Mouse (Mus musculus): ENCODE data around the gene Olfr47. TPM values are rescaled to one million over a fixed set of nuclear protein-coding genes. Genes with fewer than 3 reads are reported as not detected.
"Not testable (repeated sequence)": the region's sequence is repeated elsewhere in the genome, so short reads cannot be mapped to it uniquely, and the experiment has no call there.

Gene Olfr47
- not detected in 2 replicates for polyA plus RNA-seq (2015; fragmentation: Nextera tagmentation; extraction: Ambion mirVana)

DNA sequence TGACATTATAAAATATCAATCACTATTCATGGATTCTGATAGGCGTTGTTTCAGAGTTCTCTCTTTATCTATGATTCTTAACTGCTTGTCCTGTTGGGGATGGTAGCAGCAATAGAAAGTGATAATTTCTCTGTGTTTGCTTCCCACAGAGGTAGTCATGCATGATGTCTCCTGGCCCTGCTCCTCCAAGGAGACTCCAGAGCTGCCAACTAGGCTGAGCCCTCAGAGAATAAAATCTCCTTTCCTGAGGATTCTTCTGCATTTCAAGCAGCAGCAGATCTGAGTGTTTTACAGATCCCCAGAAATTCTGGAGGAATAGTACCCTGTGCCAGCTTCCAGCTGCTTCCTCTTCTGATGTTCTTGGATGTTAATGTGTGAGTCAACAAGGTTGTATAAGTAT is at the start of gene Olfr47:
TSS of gene Olfr47 (plus strand) at position 275 of the 400 bp plus-strand sequence.
- not testable (repeated sequence) for H3K4me1 ChIP-seq; H3K9me3 ChIP-seq; H3K36me3 ChIP-seq; ATAC-seq (ENCODE audit: insufficient number of reproducible peaks, low FRiP score, low TSS enrichment, low read depth); H3K9ac ChIP-seq; H3K27ac ChIP-seq; H3K4me2 ChIP-seq; H3K4me3 ChIP-seq; H3K27me3 ChIP-seq
- WGBS: 75% methylated on average over 1 of the region's 1 CpGs

DNA sequence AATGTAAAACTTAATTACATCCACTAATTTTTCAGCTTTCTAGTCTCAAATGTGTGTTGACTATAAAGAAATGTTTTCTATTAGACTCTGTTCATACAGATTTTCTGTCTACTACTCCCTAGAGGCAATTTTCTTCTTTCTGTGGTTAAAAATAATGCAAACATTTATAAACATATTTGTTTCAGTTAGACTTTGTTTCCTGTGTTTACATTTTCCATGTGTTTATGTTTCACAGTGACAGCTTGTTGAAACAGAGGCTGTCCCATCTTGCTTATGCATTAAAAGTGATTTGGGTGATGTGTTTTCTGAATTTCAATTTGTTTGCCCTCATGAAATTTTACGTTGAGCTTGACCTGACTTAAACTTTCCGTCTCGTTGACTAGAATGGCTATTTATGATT is 40.3 kb upstream of the Olfr47 start:
- Histone ChIP-seq H3K4me1 (no peaks in the 10 kb centered on the region), H3K36me3 (no peaks in the 10 kb centered on the region), H3K27me3 (no peaks in the 10 kb centered on the region), H3K4me3 (no peak overlapping the region), H3K27ac (no peak overlapping the region), H3K4me2 (no peak overlapping the region), H3K9ac (no peak overlapping the region), H3K9me3 (no peaks in the 10 kb centered on the region)
- no peak for ATAC-seq (ENCODE audit: insufficient number of reproducible peaks, low FRiP score, low TSS enrichment, low read depth)
- 82% methylated on average over 3 of the region's 3 CpGs for WGBS

DNA sequence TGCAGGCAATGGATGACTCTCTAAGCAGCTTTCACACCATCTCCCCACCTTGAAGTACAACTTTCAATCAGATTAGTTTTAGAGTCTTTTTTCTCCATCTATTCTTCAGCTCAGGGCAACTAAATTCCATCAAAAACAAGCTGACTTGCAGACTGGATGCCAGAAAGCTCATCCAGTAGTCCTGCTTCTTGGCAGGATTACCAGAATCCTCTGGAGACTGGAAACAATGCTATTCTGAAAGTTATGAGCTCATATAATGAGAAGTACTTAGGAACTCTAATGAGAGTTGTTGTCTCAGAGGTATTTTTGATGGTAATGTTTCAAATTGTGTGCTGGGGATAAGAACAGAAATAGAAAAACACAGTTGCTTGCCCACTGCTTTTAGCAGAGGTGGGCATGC is 34.5 kb upstream of the Olfr47 start, which contains the start of gene Olfr435:
TSS of gene Olfr435 (plus strand) at position 366 of the 400 bp plus-strand sequence.
- Histone ChIP-seq H3K4me1 (no peaks in the 10 kb centered on the region), H3K27me3 (no peaks in the 10 kb centered on the region), H3K4me3 (no peak within 1 kb of the TSS), H3K9ac (no peak within 1 kb of the TSS), H3K36me3 (no peaks in the 10 kb centered on the region), H3K4me2 (no peak within 1 kb of the TSS), H3K9me3 (no peaks in the 10 kb centered on the region), H3K27ac (no peak within 1 kb of the TSS)
- ATAC-seq (ENCODE audit: insufficient number of reproducible peaks, low FRiP score, low TSS enrichment, low read depth): no peak

DNA sequence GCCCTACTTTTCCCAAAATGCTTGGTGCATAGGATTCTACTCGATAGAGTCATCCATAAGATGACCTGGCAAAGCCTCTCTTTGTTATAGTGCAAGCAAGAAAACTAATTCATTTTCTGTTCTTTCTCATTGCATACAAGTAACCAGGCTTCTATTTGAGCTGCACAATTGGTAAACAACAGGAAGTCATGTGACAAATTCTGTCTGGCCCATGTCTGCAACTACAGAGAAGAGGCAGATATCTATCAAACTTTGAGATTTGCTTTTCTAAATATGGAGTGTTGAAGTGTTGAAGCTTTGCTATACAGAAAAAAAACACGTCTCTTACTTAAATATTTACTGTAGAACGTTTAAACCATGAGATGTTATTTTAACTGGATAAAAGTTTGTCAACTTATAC is 33.2 kb upstream of the Olfr47 start:
- no peaks in the 10 kb centered on the region for H3K9me3 ChIP-seq
- no peak overlapping the region for H3K27ac ChIP-seq
- no peaks in the 10 kb centered on the region for H3K4me1 ChIP-seq
- H3K4me2 ChIP-seq: no peak overlapping the region
- H3K36me3 ChIP-seq: no peaks in the 10 kb centered on the region
- no peak overlapping the region for H3K4me3 ChIP-seq
- H3K9ac ChIP-seq: no peak overlapping the region
- 80% methylated on average over 3 of the region's 3 CpGs for WGBS
- no peak for ATAC-seq (ENCODE audit: insufficient number of reproducible peaks, low FRiP score, low TSS enrichment, low read depth)
- H3K27me3 ChIP-seq: no peaks in the 10 kb centered on the region

DNA sequence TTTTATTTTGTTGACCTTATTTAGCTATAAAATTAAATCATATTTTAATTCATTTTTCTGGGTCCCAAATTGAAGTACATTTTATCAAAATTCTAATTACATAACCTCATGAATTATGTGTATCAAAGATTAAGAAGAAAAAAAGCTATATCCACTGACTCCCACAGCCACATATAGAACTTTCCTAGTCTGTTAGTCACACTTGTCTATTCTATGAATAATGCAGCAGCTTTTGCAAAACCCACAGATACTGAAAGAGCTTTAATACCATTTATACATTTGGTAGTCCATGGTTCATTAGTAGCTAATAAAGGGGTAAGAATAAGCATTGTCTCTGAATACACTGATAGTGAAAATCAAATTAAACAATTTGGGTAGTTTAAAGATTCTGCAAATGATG is 28.5 kb upstream of the Olfr47 start:
- Histone ChIP-seq H3K4me3 (no peak overlapping the region), H3K9me3 (no peaks in the 10 kb centered on the region), H3K9ac (no peak overlapping the region), H3K27me3 (no peaks in the 10 kb centered on the region), H3K36me3 (no peaks in the 10 kb centered on the region), H3K27ac (no peak overlapping the region), H3K4me2 (no peak overlapping the region), H3K4me1 (no peaks in the 10 kb centered on the region)
- ATAC-seq (ENCODE audit: insufficient number of reproducible peaks, low FRiP score, low TSS enrichment, low read depth): no peak

DNA sequence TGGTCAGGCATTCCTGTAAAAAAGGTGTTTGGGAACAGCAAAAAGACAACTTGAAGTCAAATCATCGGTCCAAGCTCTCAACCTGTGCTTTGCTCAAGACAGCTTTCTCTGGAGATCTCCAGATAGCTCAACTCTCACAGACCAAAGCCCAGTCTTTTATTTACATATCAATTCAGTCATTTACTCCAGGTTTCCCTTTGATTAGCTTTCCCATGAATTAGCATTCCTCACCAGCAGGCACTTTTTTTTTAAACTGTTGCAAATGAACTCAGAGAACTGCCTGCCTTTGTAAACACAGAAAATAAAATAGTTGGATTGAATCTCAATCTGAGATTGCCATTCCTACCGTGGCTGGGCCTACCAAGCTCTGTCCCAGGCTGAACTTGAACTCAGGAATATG is 26.0 kb upstream of the Olfr47 start:
- no peak for ATAC-seq (ENCODE audit: insufficient number of reproducible peaks, low FRiP score, low TSS enrichment, low read depth)
- no peaks in the 10 kb centered on the region for H3K9me3 ChIP-seq
- no peaks in the 10 kb centered on the region for H3K36me3 ChIP-seq
- no peak overlapping the region for H3K4me2 ChIP-seq
- 39% methylated on average over 2 of the region's 2 CpGs for WGBS
- no peak overlapping the region for H3K4me3 ChIP-seq
- H3K27me3 ChIP-seq: no peaks in the 10 kb centered on the region
- H3K4me1 ChIP-seq: no peaks in the 10 kb centered on the region
- no peak overlapping the region for H3K9ac ChIP-seq
- H3K27ac ChIP-seq: no peak overlapping the region

DNA sequence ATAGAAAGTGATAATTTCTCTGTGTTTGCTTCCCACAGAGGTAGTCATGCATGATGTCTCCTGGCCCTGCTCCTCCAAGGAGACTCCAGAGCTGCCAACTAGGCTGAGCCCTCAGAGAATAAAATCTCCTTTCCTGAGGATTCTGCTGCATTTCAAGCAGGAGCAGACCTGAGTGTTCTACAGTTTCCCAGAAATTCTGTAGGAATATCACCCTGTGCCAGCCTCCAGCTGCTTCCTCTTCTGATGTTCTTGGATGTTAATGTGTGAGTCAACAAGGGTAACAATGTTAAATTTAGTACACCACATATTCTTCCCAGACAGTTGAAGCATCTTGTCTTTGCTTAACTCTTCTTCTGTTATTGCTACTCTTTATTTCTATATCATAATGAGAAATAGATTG is 18.5 kb upstream of the Olfr47 start, which contains the start of gene Olfr434:
TSS of gene Olfr434 (plus strand) at position 149 of the 400 bp plus-strand sequence.
- H3K4me1 ChIP-seq; ATAC-seq (ENCODE audit: insufficient number of reproducible peaks, low FRiP score, low TSS enrichment, low read depth); H3K27ac ChIP-seq; H3K9ac ChIP-seq; H3K4me2 ChIP-seq; H3K4me3 ChIP-seq; H3K9me3 ChIP-seq; H3K27me3 ChIP-seq; H3K36me3 ChIP-seq: not testable (repeated sequence)

DNA sequence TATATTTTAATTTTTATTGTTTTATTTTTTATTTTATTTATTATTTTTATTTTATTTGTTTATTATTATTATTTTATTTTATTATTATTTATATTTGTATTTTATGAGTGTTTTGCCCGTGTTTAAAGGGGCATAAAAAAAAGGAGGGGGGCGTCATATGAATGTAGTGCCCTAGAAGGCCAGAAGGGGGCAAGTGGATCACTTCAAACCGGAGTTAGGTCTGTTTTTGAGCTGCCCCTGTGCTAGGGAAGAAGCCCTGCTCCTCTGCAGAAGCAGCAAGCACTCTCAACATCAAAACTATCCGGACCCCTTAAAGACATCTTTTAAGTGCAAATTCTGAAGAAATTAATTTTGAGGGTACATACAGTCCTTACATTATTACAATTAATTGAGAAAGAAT is 10.7 kb downstream of the Olfr47 start:
- no peak for ATAC-seq (ENCODE audit: insufficient number of reproducible peaks, low FRiP score, low TSS enrichment, low read depth)
- 6% methylated on average over 4 of the region's 4 CpGs for WGBS
- Histone ChIP-seq H3K4me2 (no peak overlapping the region), H3K27me3 (no peaks in the 10 kb centered on the region), H3K9ac (no peak overlapping the region), H3K4me3 (no peak overlapping the region), H3K27ac (no peak overlapping the region), H3K36me3 (no peaks in the 10 kb centered on the region), H3K9me3 (no peaks in the 10 kb centered on the region), H3K4me1 (no peaks in the 10 kb centered on the region)

DNA sequence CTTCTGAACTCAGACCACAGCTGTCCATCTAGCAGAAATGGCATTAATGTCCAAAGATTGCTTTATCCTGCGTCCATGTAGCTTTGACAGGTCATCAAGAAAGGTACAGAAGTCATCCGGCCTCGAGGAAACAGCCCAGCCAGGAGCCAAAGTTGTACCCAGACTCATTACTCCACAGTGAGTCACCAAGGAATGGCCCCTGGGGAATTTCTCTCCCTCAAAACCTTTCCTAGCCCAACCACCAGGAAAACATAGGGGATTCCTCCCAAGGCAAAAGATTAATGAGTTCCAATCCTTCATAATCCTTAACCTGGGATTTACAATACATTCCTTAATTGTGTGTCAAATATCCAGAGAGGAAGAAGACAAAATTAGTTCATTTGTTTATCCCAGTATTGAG is 16.1 kb downstream of the Olfr47 start:
- Histone ChIP-seq H3K36me3 (no peaks in the 10 kb centered on the region), H3K4me1 (no peaks in the 10 kb centered on the region), H3K9me3 (no peaks in the 10 kb centered on the region), H3K27me3 (no peaks in the 10 kb centered on the region), H3K4me2 (no peak overlapping the region), H3K4me3 (no peak overlapping the region), H3K9ac (no peak overlapping the region), H3K27ac (no peak overlapping the region)
- ATAC-seq (ENCODE audit: insufficient number of reproducible peaks, low FRiP score, low TSS enrichment, low read depth): no peak
- 40% methylated on average over 3 of the region's 3 CpGs for WGBS

DNA sequence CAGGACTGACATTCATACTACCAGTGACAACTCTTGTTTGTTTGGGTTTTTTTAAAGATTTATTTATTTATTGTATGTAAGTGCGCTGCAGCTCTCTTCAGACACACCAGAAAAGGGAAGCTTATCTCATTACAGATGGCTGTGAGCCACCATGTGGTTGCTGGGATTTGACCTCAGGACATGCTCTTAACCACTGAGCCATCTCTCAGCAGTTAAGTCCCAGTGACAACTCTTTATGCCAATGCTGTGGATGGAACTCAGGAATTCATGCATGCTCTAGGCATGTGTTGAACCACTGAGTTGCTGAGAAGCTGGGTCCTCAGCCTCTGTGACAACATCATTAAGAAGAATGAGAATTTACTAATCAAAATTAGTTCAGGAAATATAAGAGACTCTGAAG is 21.7 kb downstream of the Olfr47 start:
- 90% methylated on average over 1 of the region's 1 CpGs for whole genome bisulfite sequencing
- H3K4me3 ChIP-seq: no peak overlapping the region

DNA sequence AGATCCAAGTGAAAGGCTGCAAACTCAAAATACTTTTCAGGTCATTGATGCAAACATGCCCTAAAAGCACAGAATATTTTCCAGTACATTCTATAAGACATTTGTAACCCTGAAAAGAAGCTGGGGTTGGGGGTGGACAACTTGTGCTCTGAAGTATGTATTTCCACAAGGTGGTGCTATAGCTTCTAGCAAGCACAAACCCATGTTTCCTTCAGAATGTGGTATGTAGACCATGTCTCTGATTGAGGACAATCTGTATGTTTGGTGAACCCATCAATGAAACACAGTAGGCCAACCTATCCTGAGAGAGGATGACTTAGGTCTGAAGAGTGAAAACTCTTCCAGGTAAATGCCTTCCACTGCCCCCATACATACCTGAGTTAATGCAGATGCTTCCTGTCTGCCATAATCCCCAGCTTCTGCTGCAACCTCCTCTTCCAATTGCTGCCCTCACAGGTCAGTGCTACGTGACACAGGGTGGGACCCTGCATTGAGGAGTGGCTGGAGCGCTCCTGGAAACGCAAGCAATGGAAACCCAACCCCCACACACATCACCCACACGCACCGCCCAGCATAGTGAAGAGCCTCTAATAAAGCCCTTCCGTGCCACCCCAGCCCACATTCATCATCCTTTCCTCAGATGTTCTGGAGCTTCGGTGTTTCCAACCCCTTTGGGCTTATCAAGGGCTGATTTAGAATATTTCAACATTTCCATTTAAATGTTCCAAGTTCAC is 23.0 kb downstream of the Olfr47 start:
- no peaks in the 10 kb centered on the region for H3K36me3 ChIP-seq
- H3K4me1 ChIP-seq: no peaks in the 10 kb centered on the region
- H3K27ac ChIP-seq: no peak overlapping the region
- no peak overlapping the region for H3K4me2 ChIP-seq
- H3K4me3 ChIP-seq: no peak overlapping the region
- H3K9me3 ChIP-seq: no peaks in the 10 kb centered on the region
- WGBS: 60% methylated on average over 7 of the region's 7 CpGs
- H3K9ac ChIP-seq: no peak overlapping the region
- H3K27me3 ChIP-seq: no peaks in the 10 kb centered on the region
- no peak for ATAC-seq (ENCODE audit: insufficient number of reproducible peaks, low FRiP score, low TSS enrichment, low read depth)

More for the DNA sequence above, 21.7 kb downstream of the Olfr47 start:
- H3K4me2 ChIP-seq: no peak overlapping the region
- ATAC-seq (ENCODE audit: insufficient number of reproducible peaks, low FRiP score, low TSS enrichment, low read depth): no peak
- H3K27ac ChIP-seq: no peak overlapping the region
- no peaks in the 10 kb centered on the region for H3K36me3 ChIP-seq
- no peaks in the 10 kb centered on the region for H3K9me3 ChIP-seq
- H3K27me3 ChIP-seq: no peaks in the 10 kb centered on the region
- no peaks in the 10 kb centered on the region for H3K4me1 ChIP-seq
- no peak overlapping the region for H3K9ac ChIP-seq

DNA sequence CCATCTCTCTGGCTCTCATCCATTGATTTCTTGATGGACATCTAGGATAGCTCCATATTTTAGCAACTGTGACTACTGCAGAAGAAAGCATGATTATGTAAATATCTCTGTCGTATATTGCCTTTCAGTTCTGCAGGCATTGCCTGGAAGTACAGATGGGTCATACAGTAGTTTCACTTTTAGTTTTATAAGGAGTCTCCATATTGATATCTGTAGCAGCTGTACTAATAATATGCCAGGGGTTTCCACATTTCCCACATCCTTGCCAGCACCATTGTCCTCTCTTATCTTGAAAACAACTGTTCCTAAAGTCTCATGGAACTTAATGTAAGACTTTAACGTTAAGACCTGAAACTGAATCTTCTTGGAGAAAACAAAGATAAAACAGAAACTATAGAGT is 29.4 kb downstream of the Olfr47 start:
- H3K9me3 ChIP-seq: no peaks in the 10 kb centered on the region
- no peak overlapping the region for H3K27ac ChIP-seq
- no peak overlapping the region for H3K4me3 ChIP-seq
- H3K4me1 ChIP-seq: peaks cover 6% of the 10 kb centered on the region
- H3K4me2 ChIP-seq: no peak overlapping the region
- no peak for ATAC-seq (ENCODE audit: insufficient number of reproducible peaks, low FRiP score, low TSS enrichment, low read depth)
- no peak overlapping the region for H3K9ac ChIP-seq
- no peaks in the 10 kb centered on the region for H3K27me3 ChIP-seq
- H3K36me3 ChIP-seq: no peaks in the 10 kb centered on the region
- WGBS: 72% methylated on average over 2 of the region's 2 CpGs
